Mouse (Mus musculus): ENCODE results near the gene Tnks2. TPM values are rescaled to one million over a fixed set of nuclear protein-coding genes. Genes with fewer than 3 reads are reported as not detected.
"Not testable (repeated sequence)": the region's sequence is repeated elsewhere in the genome, so short reads cannot be mapped to it uniquely, and the experiment has no call there.

The Tnks2 gene
- polyA plus RNA-seq, 1 experiment from 2014 or later = 27.9 TPM

DNA sequence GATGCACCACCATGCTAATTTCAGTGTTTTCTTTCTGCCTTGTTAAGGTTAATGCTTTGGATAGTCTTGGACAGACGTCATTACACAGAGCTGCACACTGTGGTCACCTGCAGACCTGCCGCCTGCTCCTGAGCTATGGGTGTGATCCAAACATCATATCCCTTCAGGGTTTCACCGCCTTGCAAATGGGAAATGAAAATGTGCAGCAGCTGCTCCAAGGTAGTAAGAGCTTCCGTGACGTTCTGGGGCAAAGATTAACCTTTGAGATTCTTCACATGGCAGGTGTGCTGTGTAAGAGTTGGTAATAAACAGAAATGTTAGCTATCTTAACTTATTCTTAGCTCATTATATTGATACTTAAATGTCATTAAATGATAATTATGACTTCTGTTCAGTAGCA lies 31.9 kb downstream of the Tnks2 start:
- H3K27me3 ChIP-seq = no peaks in the 10 kb centered on the region
- peaks cover 78% of the 10 kb centered on the region for H3K36me3 ChIP-seq
- H3K27ac ChIP-seq = no peak overlapping the region
- no peaks in the 10 kb centered on the region for H3K9me3 ChIP-seq (replicated peaks)
- no peak overlapping the region for H3K9ac ChIP-seq
- H3K4me2 ChIP-seq = no peak overlapping the region
- no peak overlapping the region for H3K4me3 ChIP-seq
- H3K4me1 ChIP-seq (replicated peaks) = no peaks in the 10 kb centered on the region
- WGBS = 87% methylated on average over 5 of the region's 5 CpGs
- ATAC-seq (replicated peaks; ENCODE audit: insufficient number of reproducible peaks, insufficient read depth, low FRiP score, low read depth) = no peak

DNA sequence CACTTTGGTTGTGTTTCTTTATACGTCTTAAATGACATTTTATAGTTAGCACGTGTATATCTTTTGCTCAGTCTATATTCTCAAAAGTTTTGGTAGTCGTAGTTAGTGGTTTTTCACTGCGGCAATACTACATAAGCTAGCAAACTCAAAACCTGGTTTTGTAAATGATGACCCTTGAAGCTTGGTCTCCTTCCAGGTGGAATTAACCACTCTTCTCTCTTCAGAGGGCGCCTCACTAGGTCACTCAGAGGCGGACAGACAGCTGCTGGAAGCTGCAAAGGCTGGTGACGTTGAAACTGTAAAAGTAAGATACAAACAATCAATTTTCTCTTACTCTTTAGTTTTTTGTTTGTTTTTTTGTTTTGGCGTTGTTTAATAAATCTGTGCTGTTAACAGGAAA lies 33.4 kb downstream of the Tnks2 start:
- 89% methylated on average over 8 of the region's 8 CpGs for WGBS
- H3K36me3 ChIP-seq = peaks cover 71% of the 10 kb centered on the region
- H3K4me1 ChIP-seq (replicated peaks) = no peaks in the 10 kb centered on the region
- no peak overlapping the region for H3K9ac ChIP-seq
- H3K4me2 ChIP-seq = no peak overlapping the region
- no peak overlapping the region for H3K4me3 ChIP-seq
- ATAC-seq (replicated peaks; ENCODE audit: insufficient number of reproducible peaks, insufficient read depth, low FRiP score, low read depth) = no peak
- H3K27ac ChIP-seq = no peak overlapping the region
- no peaks in the 10 kb centered on the region for H3K9me3 ChIP-seq (replicated peaks)
- no peaks in the 10 kb centered on the region for H3K27me3 ChIP-seq

DNA sequence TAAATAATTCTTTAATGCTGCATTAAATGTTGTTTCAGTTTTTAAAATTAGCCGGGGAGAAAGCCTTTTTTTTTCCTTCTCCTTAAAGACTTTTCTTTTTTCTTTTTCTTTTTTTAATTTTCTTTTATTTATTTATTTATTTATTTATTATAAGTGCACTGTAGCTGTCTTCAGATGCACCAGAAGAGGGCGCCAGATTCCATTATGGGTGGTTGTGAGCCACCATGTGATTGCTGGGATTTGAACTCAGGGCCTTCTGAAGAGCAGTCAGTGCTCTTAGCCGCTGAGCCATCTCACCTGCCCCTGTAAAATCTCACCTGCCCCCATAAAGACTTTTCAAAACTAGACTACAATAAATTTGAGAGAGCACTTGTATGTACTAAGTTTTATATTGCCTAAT lies 34.6 kb downstream of the Tnks2 start:
- not testable (repeated sequence) for H3K27me3 ChIP-seq; H3K4me3 ChIP-seq; H3K27ac ChIP-seq; H3K4me2 ChIP-seq; H3K9me3 ChIP-seq (replicated peaks); H3K4me1 ChIP-seq (replicated peaks); H3K9ac ChIP-seq; ATAC-seq (replicated peaks; ENCODE audit: insufficient number of reproducible peaks, insufficient read depth, low FRiP score, low read depth)
- peaks cover 73% of the 10 kb centered on the region for H3K36me3 ChIP-seq
- WGBS = 77% methylated on average over 3 of the region's 3 CpGs

GRCm38 (mm10) chr19:36874651-36875050 lies 40.6 kb downstream of the Tnks2 start:
- Histone ChIP-seq H3K9me3 (replicated peaks) (no peaks in the 10 kb centered on the region), H3K36me3 (peaks cover 64% of the 10 kb centered on the region), H3K4me2 (no peak overlapping the region), H3K27me3 (no peaks in the 10 kb centered on the region), H3K27ac (no peak overlapping the region), H3K4me3 (no peak overlapping the region), H3K9ac (no peak overlapping the region), H3K4me1 (replicated peaks) (peaks cover 14% of the 10 kb centered on the region; the same call in 1 of the 2 replicates)
- no peak for ATAC-seq (replicated peaks; ENCODE audit: insufficient number of reproducible peaks, insufficient read depth, low FRiP score, low read depth)
- 79% methylated on average over 2 of the region's 2 CpGs for WGBS

GRCm38 (mm10) chr19:36877329-36877728 lies 43.3 kb downstream of the Tnks2 start:
- no peaks in the 10 kb centered on the region for H3K27me3 ChIP-seq
- H3K27ac ChIP-seq = 0 out of 2 replicates have a peak overlapping the region, but pooled peaks have one; percentile 33
- no peak overlapping the region for H3K9ac ChIP-seq
- H3K4me3 ChIP-seq = no peak overlapping the region
- peaks cover 14% of the 10 kb centered on the region; the same call in 1 of the 2 replicates for H3K4me1 ChIP-seq (replicated peaks)
- no peak overlapping the region for H3K4me2 ChIP-seq
- ATAC-seq (replicated peaks; ENCODE audit: insufficient number of reproducible peaks, insufficient read depth, low FRiP score, low read depth) = no peak
- no peaks in the 10 kb centered on the region for H3K9me3 ChIP-seq (replicated peaks)
- H3K36me3 ChIP-seq = peaks cover 73% of the 10 kb centered on the region

- H3K4me3 ChIP-seq = no peak overlapping the region
- H3K27ac ChIP-seq = peak overlapping the region; percentile 79
- 44% methylated on average over 11 of the region's 11 CpGs for WGBS
- H3K36me3 ChIP-seq = peaks cover 76% of the 10 kb centered on the region
- peak; percentile 85 for ATAC-seq (replicated peaks; ENCODE audit: insufficient number of reproducible peaks, insufficient read depth, low FRiP score, low read depth)
- no peaks in the 10 kb centered on the region for H3K9me3 ChIP-seq (replicated peaks)
- H3K27me3 ChIP-seq = no peaks in the 10 kb centered on the region
- no peak overlapping the region for H3K9ac ChIP-seq
- H3K4me1 ChIP-seq (replicated peaks) = peaks cover 14% of the 10 kb centered on the region; the same call in 1 of the 2 replicates
- peak overlapping the region; percentile 38; the same call in 1 of the 2 replicates for H3K4me2 ChIP-seq
Observed at GRCm38 (mm10) chr19:36878743-36879495, 44.9 kb downstream of the Tnks2 start.

- Histone ChIP-seq H3K9me3 (replicated peaks) (no peaks in the 10 kb centered on the region), H3K4me2 (no peak overlapping the region), H3K27ac (no peak overlapping the region), H3K4me1 (replicated peaks) (peaks cover 8% of the 10 kb centered on the region; the same call in 1 of the 2 replicates), H3K36me3 (peaks cover 85% of the 10 kb centered on the region), H3K4me3 (no peak overlapping the region), H3K9ac (no peak overlapping the region), H3K27me3 (no peaks in the 10 kb centered on the region)
- no peak for ATAC-seq (replicated peaks; ENCODE audit: insufficient number of reproducible peaks, insufficient read depth, low FRiP score, low read depth)
- 84% methylated on average over 6 of the region's 6 CpGs for WGBS
Observed at GRCm38 (mm10) chr19:36883119-36883518, 49.1 kb downstream of the Tnks2 start.

DNA sequence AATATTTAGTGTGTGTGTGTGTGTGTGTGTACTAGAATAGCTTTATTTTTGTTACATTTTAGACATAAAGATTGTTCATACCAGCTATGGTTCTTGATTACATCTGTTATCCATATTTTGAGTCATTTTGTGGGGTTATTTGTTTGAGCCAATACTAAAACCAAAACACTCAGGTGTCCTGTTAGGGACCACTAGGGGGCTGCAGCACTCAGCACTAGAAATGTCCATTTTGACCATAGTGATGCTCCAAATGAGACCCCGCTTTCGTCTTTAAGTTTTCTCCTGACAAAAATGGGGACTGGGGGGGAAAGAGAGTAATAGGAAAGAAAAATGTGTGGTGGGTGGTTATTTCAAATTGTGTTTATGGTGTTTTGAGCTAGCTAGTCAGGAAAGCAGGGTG lies 52.3 kb downstream of the Tnks2 start:
- WGBS = 81% methylated on average over 2 of the region's 2 CpGs
- no peak overlapping the region for H3K9ac ChIP-seq
- H3K4me1 ChIP-seq (replicated peaks) = no peaks in the 10 kb centered on the region
- no peak overlapping the region for H3K4me3 ChIP-seq
- H3K27ac ChIP-seq = no peak overlapping the region
- no peak for ATAC-seq (replicated peaks; ENCODE audit: insufficient number of reproducible peaks, insufficient read depth, low FRiP score, low read depth)
- peaks cover 89% of the 10 kb centered on the region for H3K36me3 ChIP-seq
- no peak overlapping the region for H3K4me2 ChIP-seq
- no peaks in the 10 kb centered on the region for H3K27me3 ChIP-seq
- no peaks in the 10 kb centered on the region for H3K9me3 ChIP-seq (replicated peaks)

GRCm38 (mm10) chr19:36887706-36888105 lies 53.7 kb downstream of the Tnks2 start:
- Histone ChIP-seq H3K27ac (0 out of 2 replicates have a peak overlapping the region, but pooled peaks have one; percentile 17), H3K36me3 (peaks cover 86% of the 10 kb centered on the region), H3K4me3 (no peak overlapping the region), H3K4me1 (replicated peaks) (no peaks in the 10 kb centered on the region), H3K4me2 (no peak overlapping the region), H3K27me3 (no peaks in the 10 kb centered on the region), H3K9ac (no peak overlapping the region), H3K9me3 (replicated peaks) (no peaks in the 10 kb centered on the region)
- WGBS = 65% methylated on average over 3 of the region's 3 CpGs
- no peak for ATAC-seq (replicated peaks; ENCODE audit: insufficient number of reproducible peaks, insufficient read depth, low FRiP score, low read depth)

- no peak for ATAC-seq (replicated peaks; ENCODE audit: insufficient number of reproducible peaks, insufficient read depth, low FRiP score, low read depth)
- Histone ChIP-seq H3K27ac (no peak overlapping the region), H3K27me3 (no peaks in the 10 kb centered on the region), H3K4me1 (replicated peaks) (no peaks in the 10 kb centered on the region), H3K9me3 (replicated peaks) (no peaks in the 10 kb centered on the region), H3K9ac (no peak overlapping the region), H3K36me3 (peaks cover 67% of the 10 kb centered on the region), H3K4me2 (no peak overlapping the region), H3K4me3 (no peak overlapping the region)
- 90% methylated on average over 3 of the region's 3 CpGs for WGBS
Observed at GRCm38 (mm10) chr19:36891746-36892145, 57.7 kb downstream of the Tnks2 start.

DNA sequence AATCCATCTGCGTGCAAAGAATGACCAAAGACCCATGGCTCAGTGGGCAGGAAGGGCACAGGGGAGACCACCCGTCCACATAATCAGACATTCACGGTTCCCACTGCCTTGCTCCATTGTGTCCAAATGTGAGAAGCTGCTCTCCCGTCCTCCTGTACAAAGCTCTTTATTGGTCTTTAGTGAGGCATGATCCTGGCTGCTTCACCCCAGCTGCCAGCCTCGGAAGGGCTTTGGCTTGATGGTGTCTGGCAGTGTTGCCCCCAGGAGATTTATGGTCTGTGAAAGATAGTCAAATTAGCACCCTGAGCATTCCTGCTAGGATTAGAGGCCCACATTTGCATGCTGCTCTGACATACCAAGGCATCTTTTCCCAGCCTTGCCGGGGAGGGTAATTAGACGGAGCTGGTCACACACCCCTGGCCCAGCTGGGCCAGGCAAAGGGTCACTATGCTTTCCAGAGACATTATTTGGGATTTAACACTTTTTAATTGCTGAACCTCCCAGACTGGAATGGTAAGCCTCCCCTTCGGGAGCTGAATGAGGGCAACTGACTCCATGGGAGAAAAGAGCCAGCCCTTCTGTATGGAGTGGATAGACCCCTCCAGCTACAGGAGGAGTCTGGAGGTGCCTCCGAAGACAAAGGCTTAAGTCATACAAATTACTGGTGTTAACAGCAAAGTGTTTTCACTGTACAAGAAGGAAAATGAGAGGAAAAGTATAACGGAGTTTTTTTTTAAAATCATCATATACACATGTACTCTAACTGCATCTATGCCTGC lies 62.9 kb downstream of the Tnks2 start:
- no peak for ATAC-seq (replicated peaks; ENCODE audit: insufficient number of reproducible peaks, insufficient read depth, low FRiP score, low read depth)
- Histone ChIP-seq H3K27me3 (no peaks in the 10 kb centered on the region), H3K36me3 (peaks cover 23% of the 10 kb centered on the region), H3K4me3 (no peak overlapping the region), H3K9ac (no peak overlapping the region), H3K4me2 (no peak overlapping the region), H3K27ac (no peak overlapping the region), H3K4me1 (replicated peaks) (no peaks in the 10 kb centered on the region), H3K9me3 (replicated peaks) (no peaks in the 10 kb centered on the region)
- WGBS = 34% methylated on average over 10 of the region's 10 CpGs

Measured in heart, embryonic 15.5 days (tissue).